ENCODE assay signal across 8 mouse cellular contexts in the genomic region with DNA sequence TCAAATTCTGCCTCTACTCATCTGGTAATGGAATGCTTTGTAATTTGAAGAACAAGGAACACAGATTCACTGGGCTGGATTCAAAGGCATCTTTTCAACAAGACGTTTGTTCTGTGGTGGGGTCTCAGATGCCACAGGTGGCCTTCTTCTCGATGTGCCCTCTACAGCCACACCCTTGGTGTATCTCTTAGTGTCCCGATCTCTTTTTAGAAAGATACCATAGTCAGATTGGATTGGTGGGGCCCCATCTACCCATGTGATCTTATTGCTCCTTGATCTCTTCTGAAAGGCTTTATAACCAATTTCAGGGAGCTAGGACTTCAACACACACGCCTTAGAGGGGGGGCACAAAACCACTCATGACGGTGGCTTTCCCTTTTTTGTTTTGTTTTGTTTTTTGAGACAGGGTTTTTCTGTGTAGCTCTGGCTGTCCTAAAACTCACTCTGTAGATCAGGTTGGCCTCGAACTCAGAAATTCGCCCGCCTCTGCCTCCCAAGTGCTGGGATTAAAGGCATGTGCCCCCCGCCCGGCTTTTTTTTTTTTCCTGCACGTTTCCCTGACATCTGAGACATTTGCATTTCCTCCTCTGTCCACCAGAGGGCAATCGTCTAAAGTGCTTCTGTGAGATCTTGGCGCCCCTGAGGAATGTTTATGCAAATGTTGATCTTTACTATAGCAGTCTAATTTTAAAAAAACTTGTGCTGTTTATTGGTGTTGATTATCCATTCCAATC. TPM values are rescaled to one million over a fixed set of nuclear protein-coding genes. Genes with fewer than 3 reads are reported as not detected.
DNase-seq lines count a peak whose midpoint lies in the region; ATAC-seq and TF ChIP-seq lines count a peak whose summit lies in the region.

No protein-coding gene starts in this region.

- no peak for TF ChIP-seq POLR2A in CH12.LX (IDR thresholded peaks at IDR 0.05; ENCODE audit: low read depth, low read length)

- 45% methylated on average over 13 of the region's 13 CpGs for WGBS in hindbrain, embryonic 14.5 days
- 41% methylated on average over 13 of the region's 13 CpGs for WGBS in hindbrain, embryonic 12.5 days
- WGBS in embryonic facial prominence, embryonic 10.5 days = 45% methylated on average over 13 of the region's 13 CpGs

- no peaks in the 10 kb centered on the region for H3K27me3 ChIP-seq in hindbrain, embryonic 14.5 days (ENCODE audit: control insufficient read depth, insufficient read depth, low read length)
- H3K27me3 ChIP-seq in hindbrain, embryonic 12.5 days = no peaks in the 10 kb centered on the region
- peaks cover 47% of the 10 kb centered on the region for H3K27me3 ChIP-seq in CH12.LX (replicated peaks)
- no peaks in the 10 kb centered on the region for H3K27me3 ChIP-seq in embryonic facial prominence, embryonic 10.5 days (replicated peaks; ENCODE audit: low read depth, poor library complexity, severe bottlenecking)

- peak; percentile 61 to 82 for TF ChIP-seq CTCF in CH12.LX (conservative IDR thresholded peaks at IDR 0.05 in 1 of 2, IDR thresholded peaks at IDR 0.05 in 1 of 2; ENCODE audit: low read depth in 2 of 2, low read length in 2 of 2)

- H3K4me2 ChIP-seq in hindbrain, embryonic 14.5 days (replicated peaks) = no peak overlapping the region
- no peak overlapping the region for H3K4me2 ChIP-seq in hindbrain, embryonic 12.5 days (replicated peaks)
- peak overlapping the region; percentile 90 for H3K4me2 ChIP-seq in CH12.LX (ENCODE audit: insufficient read depth, low read depth, poor library complexity, severe bottlenecking)

- H3K79me2 ChIP-seq in CH12.LX (replicated peaks; ENCODE audit: control insufficient read depth, extremely low read depth, insufficient read depth, poor library complexity, severe bottlenecking) = no peaks in the 10 kb centered on the region

- no peak overlapping the region for H3K4me3 ChIP-seq in hindbrain, embryonic 14.5 days (replicated peaks; ENCODE audit: low read length)
- no peak overlapping the region for H3K4me3 ChIP-seq in hindbrain, embryonic 12.5 days
- H3K4me3 ChIP-seq in CH12.LX (replicated peaks in 1 of 3; ENCODE audit: low read depth in 2 of 3, low read length in 2 of 3, poor library complexity in 1 of 3) = no peak overlapping the region
- no peak overlapping the region for H3K4me3 ChIP-seq in embryonic facial prominence, embryonic 10.5 days

- H3K4me1 ChIP-seq in hindbrain, embryonic 14.5 days (replicated peaks; ENCODE audit: control insufficient read depth, insufficient read depth, low read length) = no peaks in the 10 kb centered on the region
- H3K4me1 ChIP-seq in hindbrain, embryonic 12.5 days = no peaks in the 10 kb centered on the region
- H3K4me1 ChIP-seq in CH12.LX (ENCODE audit: control insufficient read depth in 1 of 2, insufficient read depth in 2 of 2) = 0 out of 4 replicates have a peak, but pooled peaks cover 0 to 2% of the 10 kb centered on the region in 2 experiments
- no peaks in the 10 kb centered on the region for H3K4me1 ChIP-seq in embryonic facial prominence, embryonic 10.5 days

- H3K27ac ChIP-seq in hindbrain, embryonic 14.5 days = no peak overlapping the region
- no peak overlapping the region for H3K27ac ChIP-seq in hindbrain, embryonic 12.5 days
- H3K27ac ChIP-seq in CH12.LX (ENCODE audit: insufficient read depth, low read depth) = no peak overlapping the region
- no peak overlapping the region for H3K27ac ChIP-seq in embryonic facial prominence, embryonic 10.5 days (replicated peaks)

- in situ Hi-C loops in CH12.LX (cut with MboI; ENCODE audit: low pct_ligation_motif_present, low pct_unique_long_range_greater_than_20kb, low sequenced_read_pairs) = loop anchor here (10.0 kb wide), 2 partner anchors 85 to 145 kb away; no protein-coding TSS in a partner anchor

- dilution Hi-C loops in CH12.LX (cut with MboI; ENCODE audit: extremely low pct_ligation_motif_present, extremely low pct_unique_long_range_greater_than_20kb, low sequenced_read_pairs) = no loop called here

- H3K9me3 ChIP-seq in hindbrain, embryonic 14.5 days (ENCODE audit: control insufficient read depth, low read length) = no peaks in the 10 kb centered on the region
- H3K9me3 ChIP-seq in hindbrain, embryonic 12.5 days (replicated peaks) = no peaks in the 10 kb centered on the region
- H3K9me3 ChIP-seq in CH12.LX (replicated peaks; ENCODE audit: low read length) = no peaks in the 10 kb centered on the region
- no peaks in the 10 kb centered on the region for H3K9me3 ChIP-seq in embryonic facial prominence, embryonic 10.5 days

- no peak for TF ChIP-seq EP300 in CH12.LX (IDR thresholded peaks at IDR 0.05; ENCODE audit: low read length)

- TF ChIP-seq RAD21 in CH12.LX (IDR thresholded peaks at IDR 0.05; ENCODE audit: low read depth, low read length) = peak; percentile 53

- no peaks in the 10 kb centered on the region for H3K36me3 ChIP-seq in hindbrain, embryonic 14.5 days (replicated peaks; ENCODE audit: control insufficient read depth, insufficient read depth)
- no peaks in the 10 kb centered on the region for H3K36me3 ChIP-seq in hindbrain, embryonic 12.5 days
- H3K36me3 ChIP-seq in CH12.LX (replicated peaks in 1 of 2; ENCODE audit: control insufficient read depth in 1 of 2, insufficient read depth in 1 of 2, low read length in 1 of 2) = no peaks in the 10 kb centered on the region
- no peaks in the 10 kb centered on the region for H3K36me3 ChIP-seq in embryonic facial prominence, embryonic 10.5 days (replicated peaks)

- peak; percentile 80 for DNase-seq in hindbrain, embryonic 14.5 days (ENCODE audit: low spot score)
- DNase-seq in CH12.LX (ENCODE audit: extremely low read depth) = peak; percentile 63
- peak; percentile 1 for DNase-seq in T-cell, adult 2 months (ENCODE audit: low spot score)
- DNase-seq in embryonic facial prominence, embryonic 10.5 days (ENCODE audit: low spot score) = peak; percentile 33
- DNase-seq in layer of hippocampus, adult 9-10 months (ENCODE audit: low spot score) = peak; percentile 63
- peak; percentile 43 for DNase-seq in thymus, postnatal 4 days

- no peak for ATAC-seq in hindbrain, embryonic 14.5 days (ENCODE audit: low FRiP score)
- no peak for ATAC-seq in hindbrain, embryonic 12.5 days (ENCODE audit: low FRiP score)
- ATAC-seq in megakaryocyte, adult 5-6 weeks (ENCODE audit: poor library complexity, severe bottlenecking) = 0 out of 2 replicates have a peak, but pooled peaks have one; percentile 49

- no peak overlapping the region for H3K9ac ChIP-seq in hindbrain, embryonic 14.5 days
- H3K9ac ChIP-seq in hindbrain, embryonic 12.5 days = no peak overlapping the region
- peak overlapping the region; percentile 10; the same call in 1 of the 2 replicates for H3K9ac ChIP-seq in CH12.LX (ENCODE audit: insufficient read depth, low read depth)

TF ChIP-seq in CH12.LX, 34 proteins besides CTCF, POLR2A, EP300 and RAD21:
- TF ChIP-seq ZKSCAN1 (IDR thresholded peaks at IDR 0.05; ENCODE audit: borderline replicate concordance, low read depth, low read length) (no peak), ETS1 (conservative IDR thresholded peaks at IDR 0.05; ENCODE audit: low read depth, low read length) (no peak), CHD1 (IDR thresholded peaks at IDR 0.05; ENCODE audit: low read depth, low read length) (no peak), PAX5 (IDR thresholded peaks at IDR 0.05; ENCODE audit: low read length) (no peak), POLR2AphosphoS2 (IDR thresholded peaks at IDR 0.05; ENCODE audit: low read depth, low read length) (no peak), SMC3 (IDR thresholded peaks at IDR 0.05; ENCODE audit: low read depth, low read length) (peak; percentile 68), ELF1 (IDR thresholded peaks at IDR 0.05; ENCODE audit: low read depth, low read length) (no peak), MAZ (IDR thresholded peaks at IDR 0.05; ENCODE audit: low read depth, low read length) (peak; percentile 43; the same call in 1 of the 2 replicates), MXI1 (IDR thresholded peaks at IDR 0.05; ENCODE audit: low read depth, low read length) (peak; percentile 42; the same call in 1 of the 2 replicates), NRF1 (IDR thresholded peaks at IDR 0.05; ENCODE audit: low read depth, low read length) (no peak), USF1 (IDR thresholded peaks at IDR 0.05; ENCODE audit: low read depth, low read length) (no peak), TBP (conservative IDR thresholded peaks at IDR 0.05; ENCODE audit: low read depth, low read length) (no peak), GABPA (IDR thresholded peaks at IDR 0.05; ENCODE audit: insufficient replicate concordance, low read depth, low read length) (no peak), E2F4 (IDR thresholded peaks at IDR 0.05; ENCODE audit: insufficient replicate concordance, low read depth, low read length) (peak; percentile 74; the same call in 1 of the 2 replicates), TCF12 (IDR thresholded peaks at IDR 0.05; ENCODE audit: low read depth, low read length) (0 out of 2 replicates have a peak, but pooled peaks have one; percentile 19), ZNF384 (IDR thresholded peaks at IDR 0.05; ENCODE audit: low read depth, low read length) (peak; percentile 92), MEF2A (IDR thresholded peaks at IDR 0.05; ENCODE audit: borderline replicate concordance, low read depth, low read length) (no peak), CHD2 (IDR thresholded peaks at IDR 0.05; ENCODE audit: low read length) (no peak), BHLHE40 (IDR thresholded peaks at IDR 0.05; ENCODE audit: low read depth, low read length) (peak; percentile 87)

RNA-seq across cellular contexts. Expression of a gene that starts 54.6 kb away (rescaled TPM):
- polyA plus RNA-seq in hindbrain, embryonic 14.5 days (2014; fragmentation: Nextera tagmentation; extraction: Ambion mirVana) = 10.3 and 10.4 TPM in 2 replicates
- 10.0 TPM in 2 replicates for polyA plus RNA-seq in hindbrain, embryonic 12.5 days (2016; fragmentation: Nextera tagmentation; extraction: Ambion mirVana)
- total RNA-seq in CH12.LX (2012; rRNA removed) = not detected in 2 replicates
- total RNA-seq in CH12.LX (2014; rRNA removed) = not detected in 2 replicates
- polyA plus RNA-seq in CH12.LX (2012; ENCODE audit: insufficient read length, low read depth) = not detected in 2 replicates
- polyA plus RNA-seq in embryonic facial prominence, embryonic 10.5 days (2016; fragmentation: Nextera tagmentation; extraction: Ambion mirVana) = 7.7 and 8.7 TPM in 2 replicates
- not detected in 2 replicates for total RNA-seq in megakaryocyte, adult 5-6 weeks (2015)
- not detected in 2 replicates for total RNA-seq in megakaryocyte, adult 5-6 weeks (2017)

Comparison
In these comparisons a context has a peak if more than half of its experiments do, and no peak if none do; other contexts are left out.
1. DNase-seq: peak in every context shown above with its lines; median percentile 80 in hindbrain, embryonic 14.5 days; 63 in CH12.LX; 63 in layer of hippocampus, adult 9-10 months; 43 in thymus, postnatal 4 days; 33 in embryonic facial prominence, embryonic 10.5 days; 1 in T-cell, adult 2 months.